Mouse (Mus musculus): Measurements from ENCODE around the gene Qrfp. TPM values are rescaled to one million over a fixed set of nuclear protein-coding genes. Genes with fewer than 3 reads are reported as not detected.

Qrfp gene
- polyA plus RNA-seq, 1 experiment: not detected

DNA sequence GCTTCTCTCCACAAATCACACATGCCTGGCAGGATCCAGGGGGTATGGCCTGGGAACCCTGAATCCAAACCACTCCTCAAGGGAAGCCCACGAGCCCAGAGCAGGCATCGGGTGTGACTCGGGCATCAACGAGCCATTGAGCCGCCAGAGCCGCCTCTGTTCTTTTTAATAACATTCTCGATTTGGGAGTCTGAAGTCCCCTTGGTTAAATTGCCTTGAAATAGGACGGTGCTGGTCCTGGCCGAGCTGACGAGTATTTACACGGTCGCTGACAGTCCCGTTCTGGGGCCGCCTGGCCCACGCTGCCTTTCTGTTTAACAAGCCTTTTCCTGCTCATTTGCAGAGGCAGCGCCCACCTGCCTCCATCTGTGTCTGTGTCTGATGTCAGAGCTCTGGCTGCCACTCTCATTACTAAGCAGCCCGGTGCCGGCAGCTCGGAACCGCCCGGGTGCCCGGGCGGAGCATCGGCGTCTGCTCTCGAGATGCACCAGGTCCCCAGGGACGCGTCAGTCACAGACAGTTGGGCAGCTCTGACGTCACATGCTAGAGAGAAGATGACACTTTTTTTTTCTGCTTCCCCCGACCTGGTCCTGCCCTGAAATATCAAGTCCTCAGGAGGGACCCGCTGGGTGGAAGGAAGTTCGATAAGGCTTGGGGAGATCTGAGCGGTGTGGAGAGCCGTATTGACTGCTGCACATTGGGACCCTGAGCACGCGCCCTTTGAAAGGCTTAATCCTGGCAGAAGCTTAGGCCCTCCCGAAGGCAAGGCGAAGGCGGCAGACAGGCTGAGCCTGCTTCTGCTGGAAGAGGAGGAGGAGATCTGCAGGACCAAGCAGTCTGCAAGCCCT lies 12.4 kb upstream of the Qrfp start:
- no peaks in the 10 kb centered on the region for H3K4me1 ChIP-seq (ENCODE audit: control insufficient read depth, insufficient read depth, low read length)
- no peak overlapping the region for H3K4me3 ChIP-seq (ENCODE audit: insufficient read depth, low read length)
- TF ChIP-seq CTCF (IDR thresholded peaks at IDR 0.05; ENCODE audit: low read depth, low read length) (no peak), POLR2A (IDR thresholded peaks at IDR 0.05; ENCODE audit: borderline replicate concordance, low read depth, low read length) (no peak)
- H3K27ac ChIP-seq (ENCODE audit: insufficient read depth, low read depth, low read length): no peak overlapping the region

DNA sequence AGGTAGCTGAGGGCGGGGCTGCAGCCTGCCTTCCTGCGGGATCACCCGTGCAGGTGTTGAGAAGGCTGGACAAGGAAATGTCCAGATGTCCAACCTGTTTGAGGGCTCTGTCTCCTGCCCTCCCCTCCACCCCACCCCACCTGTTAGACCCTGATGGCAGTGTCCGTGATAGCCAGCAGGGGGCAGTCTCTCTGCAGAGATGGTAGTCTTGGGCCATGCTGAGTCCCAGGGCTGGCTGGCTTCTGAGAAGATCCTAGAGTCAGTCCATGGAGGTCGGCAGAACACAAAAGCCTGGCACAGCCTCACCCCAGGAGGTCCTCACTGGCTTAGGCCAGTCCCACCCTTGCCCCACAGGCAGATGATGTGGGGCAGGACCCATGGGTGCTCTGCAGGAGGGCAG lies 5.0 kb upstream of the Qrfp start:
- TF ChIP-seq CTCF (IDR thresholded peaks at IDR 0.05; ENCODE audit: low read depth, low read length): peak; percentile 42
- TF ChIP-seq POLR2A (IDR thresholded peaks at IDR 0.05; ENCODE audit: borderline replicate concordance, low read depth, low read length): no peak
- H3K4me3 ChIP-seq (ENCODE audit: insufficient read depth, low read length): no peak overlapping the region
- no peak overlapping the region for H3K27ac ChIP-seq (ENCODE audit: insufficient read depth, low read depth, low read length)
- no peaks in the 10 kb centered on the region for H3K4me1 ChIP-seq (ENCODE audit: control insufficient read depth, insufficient read depth, low read length)

- TF ChIP-seq CTCF (IDR thresholded peaks at IDR 0.05; ENCODE audit: low read depth, low read length): no peak
- no peak for TF ChIP-seq POLR2A (IDR thresholded peaks at IDR 0.05; ENCODE audit: borderline replicate concordance, low read depth, low read length)
- no peaks in the 10 kb centered on the region for H3K4me1 ChIP-seq (ENCODE audit: control insufficient read depth, insufficient read depth, low read length)
- no peak overlapping the region for H3K27ac ChIP-seq (ENCODE audit: insufficient read depth, low read depth, low read length)
- no peak overlapping the region for H3K4me3 ChIP-seq (ENCODE audit: insufficient read depth, low read length)
Measured at GRCm38 (mm10) chr2:31814699-31815098, 4.3 kb upstream of the Qrfp start.

DNA sequence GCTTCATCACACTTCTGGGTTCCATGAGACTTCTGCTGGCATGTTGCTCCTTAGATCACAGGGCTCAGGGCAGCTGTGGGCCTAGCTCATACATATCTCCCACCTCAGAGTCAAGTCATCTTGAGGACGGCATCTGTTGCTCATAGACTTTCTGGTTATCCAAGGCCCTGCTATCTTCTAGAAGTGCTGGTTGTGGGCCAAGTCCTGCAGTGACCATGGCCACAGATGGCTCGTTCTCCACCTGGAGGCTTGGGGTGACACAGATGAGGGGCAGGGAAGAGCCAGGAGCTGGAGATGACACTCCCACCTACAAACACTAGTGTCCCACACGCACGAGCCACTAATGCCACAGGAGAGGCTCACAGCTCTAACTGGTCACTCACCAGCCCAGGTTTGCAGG lies 3.3 kb upstream of the Qrfp start:
- Histone ChIP-seq H3K4me1 (ENCODE audit: control insufficient read depth, insufficient read depth, low read length) (no peaks in the 10 kb centered on the region), H3K4me3 (ENCODE audit: insufficient read depth, low read length) (no peak overlapping the region), H3K27ac (ENCODE audit: insufficient read depth, low read depth, low read length) (no peak overlapping the region)
- TF ChIP-seq CTCF (IDR thresholded peaks at IDR 0.05; ENCODE audit: low read depth, low read length) (no peak), POLR2A (IDR thresholded peaks at IDR 0.05; ENCODE audit: borderline replicate concordance, low read depth, low read length) (no peak)

DNA sequence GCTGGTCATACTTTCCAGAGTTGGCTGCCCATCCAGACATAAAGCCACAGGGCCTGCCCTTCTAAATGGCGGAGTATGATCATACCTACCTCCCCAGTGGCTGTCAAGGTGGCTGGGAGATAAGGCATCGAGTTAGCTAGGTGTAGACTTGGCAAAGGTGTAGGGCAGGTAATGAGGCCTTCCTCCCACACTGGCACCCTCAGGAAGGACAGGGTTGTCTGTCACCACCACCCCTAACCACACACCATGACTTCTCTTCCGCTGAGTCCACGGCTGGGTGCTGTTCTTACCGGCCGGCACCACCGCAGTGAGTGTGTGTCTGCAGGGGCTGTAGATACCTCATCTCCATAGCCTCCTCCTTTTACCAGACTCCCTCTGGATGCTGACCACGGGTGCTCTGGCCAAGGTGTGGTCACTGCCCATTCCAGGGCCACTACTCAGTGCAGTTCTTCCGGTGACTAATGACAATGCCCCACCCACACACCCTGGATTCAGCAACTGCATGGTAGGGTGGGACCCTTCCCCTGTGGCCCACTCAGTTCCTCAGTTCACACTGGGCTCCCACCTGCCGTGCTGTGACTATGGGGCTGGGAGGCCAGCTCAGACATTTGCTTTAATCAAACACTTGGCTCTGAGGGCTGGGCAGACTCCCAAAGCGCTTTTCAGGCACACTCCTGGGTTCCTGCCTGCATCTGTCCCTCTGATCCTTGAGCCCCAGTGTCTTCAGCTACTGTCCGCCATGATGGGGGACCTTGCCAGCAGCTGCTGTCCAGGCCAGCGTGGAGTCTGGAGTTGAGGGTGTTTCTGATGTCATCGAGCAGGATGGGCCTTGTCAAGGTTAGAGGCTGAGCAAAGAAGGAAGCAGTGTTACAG lies 942 bp upstream of the Qrfp start:
- Histone ChIP-seq H3K4me3 (ENCODE audit: insufficient read depth, low read length) (no peak overlapping the region), H3K4me1 (ENCODE audit: control insufficient read depth, insufficient read depth, low read length) (no peaks in the 10 kb centered on the region), H3K27ac (ENCODE audit: insufficient read depth, low read depth, low read length) (no peak overlapping the region)
- no peak for TF ChIP-seq POLR2A (IDR thresholded peaks at IDR 0.05; ENCODE audit: borderline replicate concordance, low read depth, low read length)
- no peak for TF ChIP-seq CTCF (IDR thresholded peaks at IDR 0.05; ENCODE audit: low read depth, low read length)

- Histone ChIP-seq H3K4me1 (ENCODE audit: control insufficient read depth, insufficient read depth, low read length) (no peaks in the 10 kb centered on the region), H3K27ac (ENCODE audit: insufficient read depth, low read depth, low read length) (no peak overlapping the region), H3K4me3 (ENCODE audit: insufficient read depth, low read length) (no peak overlapping the region)
- TF ChIP-seq POLR2A (IDR thresholded peaks at IDR 0.05; ENCODE audit: borderline replicate concordance, low read depth, low read length) (no peak), CTCF (IDR thresholded peaks at IDR 0.05; ENCODE audit: low read depth, low read length) (no peak)
Measured at GRCm38 (mm10) chr2:31809358-31809740, 1.0 kb downstream of the Qrfp start.

DNA sequence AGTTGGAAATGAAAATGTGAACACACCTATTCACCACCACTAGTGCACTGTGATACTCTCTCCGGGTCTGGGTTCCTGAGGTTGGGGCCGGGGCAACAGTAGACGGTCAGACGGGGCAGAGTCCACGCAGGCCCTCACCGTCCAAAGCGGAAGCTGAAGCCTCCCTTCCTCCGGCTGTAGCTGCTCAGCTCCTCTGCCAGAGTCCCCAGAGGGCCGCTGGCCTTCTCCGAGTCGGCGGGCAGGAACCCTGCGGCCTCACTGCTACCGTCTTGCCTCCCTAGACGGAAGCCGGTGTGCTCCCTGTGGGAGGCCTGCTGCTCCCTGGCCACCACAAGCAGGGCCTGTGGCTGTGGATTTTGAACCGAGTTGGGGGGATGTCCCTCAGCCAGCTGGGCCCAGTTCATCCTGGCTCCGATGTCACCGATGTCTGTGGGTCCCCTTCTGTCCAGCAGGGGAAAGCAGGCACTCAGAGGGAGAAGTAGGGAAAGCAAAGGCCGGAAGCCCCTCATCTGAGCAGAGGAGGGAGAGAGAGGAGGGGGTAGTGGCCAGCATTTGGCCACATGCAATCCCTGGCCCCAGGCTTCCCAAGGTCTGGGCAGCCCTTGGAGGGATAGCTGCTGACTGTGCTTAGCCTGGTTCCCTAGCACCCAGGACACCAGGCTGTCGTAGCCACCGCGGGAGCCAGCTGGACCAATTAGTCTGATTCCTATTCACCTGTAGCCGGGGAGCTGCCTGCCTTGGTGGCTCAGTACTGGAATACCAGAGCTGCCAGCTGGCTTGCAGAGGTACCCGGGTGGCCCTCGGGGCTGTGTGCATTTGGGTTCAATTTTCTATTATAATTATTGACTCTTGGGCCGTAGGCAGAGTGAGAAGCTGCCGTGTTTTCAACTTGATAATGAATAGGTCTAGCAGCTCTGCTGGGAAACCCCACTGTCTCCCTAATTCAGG lies 1.7 kb downstream of the Qrfp start:
- H3K4me1 ChIP-seq (ENCODE audit: control insufficient read depth, insufficient read depth, low read length): no peaks in the 10 kb centered on the region
- TF ChIP-seq POLR2A (IDR thresholded peaks at IDR 0.05; ENCODE audit: borderline replicate concordance, low read depth, low read length): no peak
- no peak for TF ChIP-seq CTCF (IDR thresholded peaks at IDR 0.05; ENCODE audit: low read depth, low read length)

DNA sequence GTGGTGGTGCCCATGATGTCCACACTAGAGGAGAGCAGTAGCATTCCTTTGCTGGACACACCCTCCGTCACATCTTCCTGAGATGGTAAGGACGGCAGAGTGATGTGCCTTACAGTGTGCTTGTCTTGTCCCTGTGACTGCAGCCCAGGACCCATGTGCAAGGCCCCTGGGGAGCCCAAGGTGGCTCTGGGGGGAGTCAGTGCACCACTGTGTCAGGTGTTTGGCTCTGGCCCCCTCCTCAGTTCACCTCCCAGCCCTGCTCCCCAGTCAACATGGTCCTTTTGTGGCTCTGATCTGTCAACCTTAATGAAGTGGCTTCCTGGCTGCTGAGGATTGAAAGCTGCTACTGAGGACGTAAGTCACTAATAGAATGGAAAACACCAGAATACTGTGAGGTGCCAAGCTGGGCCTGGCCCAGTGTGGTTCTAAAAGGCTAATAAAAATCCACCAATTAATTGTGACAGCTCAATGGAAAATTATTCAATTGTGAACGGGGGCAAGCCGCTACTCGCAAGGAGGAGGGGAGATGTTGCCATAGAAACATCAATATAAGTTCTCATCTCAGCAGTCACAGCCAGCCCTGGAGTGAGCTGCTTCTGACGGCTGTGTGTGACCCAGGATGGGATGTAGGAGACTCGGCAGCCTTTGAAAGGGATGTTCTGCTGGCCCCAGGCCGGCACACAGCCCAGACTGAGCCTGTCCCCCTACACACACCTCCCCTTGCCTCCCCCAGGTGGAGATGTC lies 3.6 kb downstream of the Qrfp start:
- no peak overlapping the region for H3K27ac ChIP-seq (ENCODE audit: insufficient read depth, low read depth, low read length)
- TF ChIP-seq CTCF (IDR thresholded peaks at IDR 0.05; ENCODE audit: low read depth, low read length) (no peak), POLR2A (IDR thresholded peaks at IDR 0.05; ENCODE audit: borderline replicate concordance, low read depth, low read length) (no peak)
- H3K4me3 ChIP-seq (ENCODE audit: insufficient read depth, low read length): no peak overlapping the region
- no peaks in the 10 kb centered on the region for H3K4me1 ChIP-seq (ENCODE audit: control insufficient read depth, insufficient read depth, low read length)

More for the DNA sequence above, 1.7 kb downstream of the Qrfp start:
- Histone ChIP-seq H3K27ac (ENCODE audit: insufficient read depth, low read depth, low read length) (no peak overlapping the region), H3K4me3 (ENCODE audit: insufficient read depth, low read length) (no peak overlapping the region)

DNA sequence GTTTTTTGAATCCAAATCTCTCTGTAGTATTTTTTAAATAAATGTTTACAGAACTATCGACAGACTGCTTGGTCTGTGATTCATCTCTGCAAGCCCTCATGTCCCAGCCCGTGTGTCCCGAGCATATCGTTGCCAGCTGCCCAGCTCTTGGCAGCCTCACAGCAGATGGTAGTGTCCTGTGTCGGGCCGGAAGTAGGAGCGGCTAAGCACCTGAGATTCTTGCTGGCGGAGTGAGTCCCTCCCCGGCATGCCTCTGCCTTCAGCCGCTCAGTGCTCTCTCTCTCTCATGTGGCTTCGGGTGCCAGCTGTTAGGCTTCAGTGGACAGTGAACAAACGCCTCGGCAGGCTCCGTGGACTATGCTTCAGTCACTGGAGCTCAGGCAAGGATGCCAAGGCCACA lies 6.9 kb downstream of the Qrfp start:
- Histone ChIP-seq H3K27ac (ENCODE audit: insufficient read depth, low read depth, low read length) (no peak overlapping the region), H3K4me3 (ENCODE audit: insufficient read depth, low read length) (no peak overlapping the region), H3K4me1 (ENCODE audit: control insufficient read depth, insufficient read depth, low read length) (no peaks in the 10 kb centered on the region)
- TF ChIP-seq CTCF (IDR thresholded peaks at IDR 0.05; ENCODE audit: low read depth, low read length) (no peak), POLR2A (IDR thresholded peaks at IDR 0.05; ENCODE audit: borderline replicate concordance, low read depth, low read length) (no peak)

Data from bone marrow macrophage, adult 2 months (primary cell).